Mouse (Mus musculus): ENCODE measurements around the gene Cenpt. TPM values are rescaled to one million over a fixed set of nuclear protein-coding genes. Genes with fewer than 3 reads are reported as not detected.

Cenpt gene
- 81.1 and 83.5 TPM in 2 replicates for polyA plus RNA-seq (2012; rRNA removed)

GRCm38 (mm10) chr8:105853178-105853577, at the start of gene Cenpt:
TSS of gene Cenpt (minus strand) at chr8:105853278.

GRCm38 (mm10) chr8:105900180-105900940, 47.3 kb upstream of the Cenpt start, which contains the start of gene Pskh1:
TSS of gene Pskh1 (plus strand) at chr8:105900441.

GRCm38 (mm10) chr8:105893339-105893738, 40.3 kb upstream of the Cenpt start, which contains the start of gene Nrn1l:
TSS of gene Nrn1l (plus strand) at chr8:105893567.

GRCm38 (mm10) chr8:105880754-105881520, 27.9 kb upstream of the Cenpt start, which contains the start of gene Edc4:
TSS of gene Edc4 (plus strand) at chr8:105880881.

GRCm38 (mm10) chr8:105860143-105860981, 7.3 kb upstream of the Cenpt start, which contains the start of gene Nutf2:
TSS of gene Nutf2 (plus strand) at chr8:105860580.

GRCm38 (mm10) chr8:105854715-105855216, 1.7 kb upstream of the Cenpt start, which contains the start of gene Thap11:
TSS of gene Thap11 (plus strand) at chr8:105855132.

GRCm38 (mm10) chr8:105826861-105827848, 25.9 kb downstream of the Cenpt start, which contains the start of the genes Ranbp10 and Tsnaxip1:
TSS of gene Ranbp10 (minus strand) at chr8:105827350.
TSS of gene Tsnaxip1 (plus strand) at chr8:105827731.

Other genes with a start within 250 kb of the Cenpt start
- 28.1 and 32.8 TPM in 2 replicates for gene Ripor1, start 248.0 kb downstream of the Cenpt start, polyA plus RNA-seq (2012; rRNA removed)
- 38.3 and 40.0 TPM in 2 replicates for gene Ctcf, start 216.7 kb downstream of the Cenpt start, polyA plus RNA-seq (2012; rRNA removed)
- gene Agrp, start 215.9 kb downstream of the Cenpt start, polyA plus RNA-seq (2012; rRNA removed) = 0.79 and 0.87 TPM in 2 replicates
- 21.1 TPM in 2 replicates for gene Carmil2, start 167.0 kb downstream of the Cenpt start, polyA plus RNA-seq (2012; rRNA removed)
- 53.7 and 57.3 TPM in 2 replicates for gene Acd, start 152.2 kb downstream of the Cenpt start, polyA plus RNA-seq (2012; rRNA removed)
- 50.9 and 51.0 TPM in 2 replicates for gene Pard6a, start 152.1 kb downstream of the Cenpt start, polyA plus RNA-seq (2012; rRNA removed)
- 0.12 and 0.31 TPM in 2 replicates for gene 4933405L10Rik, start 145.6 kb downstream of the Cenpt start, polyA plus RNA-seq (2012; rRNA removed)
- 22.4 and 25.1 TPM in 2 replicates for gene Enkd1, start 145.1 kb downstream of the Cenpt start, polyA plus RNA-seq (2012; rRNA removed)
- gene Gfod2, start 94.6 kb downstream of the Cenpt start, polyA plus RNA-seq (2012; rRNA removed) = 51.6 and 57.3 TPM in 2 replicates
- gene Ranbp10, start 25.9 kb downstream of the Cenpt start, polyA plus RNA-seq (2012; rRNA removed) = 28.2 and 30.4 TPM in 2 replicates
- 0.36 and 0.80 TPM in 2 replicates for gene Tsnaxip1, start 25.5 kb downstream of the Cenpt start, polyA plus RNA-seq (2012; rRNA removed)
- 59.8 and 61.2 TPM in 2 replicates for gene Thap11, start 1.9 kb upstream of the Cenpt start, polyA plus RNA-seq (2012; rRNA removed)
- gene Nutf2, start 7.3 kb upstream of the Cenpt start, polyA plus RNA-seq (2012; rRNA removed) = 148 and 151 TPM in 2 replicates
- gene Edc4, start 27.6 kb upstream of the Cenpt start, polyA plus RNA-seq (2012; rRNA removed) = 62.0 and 67.9 TPM in 2 replicates
- gene Nrn1l, start 40.3 kb upstream of the Cenpt start, polyA plus RNA-seq (2012; rRNA removed) = 1.1 and 1.2 TPM in 2 replicates
- gene Pskh1, start 47.2 kb upstream of the Cenpt start, polyA plus RNA-seq (2012; rRNA removed) = 14.1 and 14.4 TPM in 2 replicates
- gene Ctrl, start 80.6 kb upstream of the Cenpt start, polyA plus RNA-seq (2012; rRNA removed) = 8.4 and 9.0 TPM in 2 replicates
- gene Psmb10, start 85.2 kb upstream of the Cenpt start, polyA plus RNA-seq (2012; rRNA removed) = 70.5 and 78.9 TPM in 2 replicates
- gene Lcat, start 90.1 kb upstream of the Cenpt start, polyA plus RNA-seq (2012; rRNA removed) = 4.7 and 6.6 TPM in 2 replicates
- 18.2 and 18.9 TPM in 2 replicates for gene Slc12a4, start 112.8 kb upstream of the Cenpt start, polyA plus RNA-seq (2012; rRNA removed)
- gene Dpep3, start 126.2 kb upstream of the Cenpt start, polyA plus RNA-seq (2012; rRNA removed) = not detected in 2 replicates
- gene Dus2, start 138.1 kb upstream of the Cenpt start, polyA plus RNA-seq (2012; rRNA removed) = 29.5 and 29.7 TPM in 2 replicates
- not detected in 2 replicates for gene Dpep2nb, start 152.7 kb upstream of the Cenpt start, polyA plus RNA-seq (2012; rRNA removed)
- gene Ddx28, start 158.6 kb upstream of the Cenpt start, polyA plus RNA-seq (2012; rRNA removed) = 13.8 and 13.9 TPM in 2 replicates
- gene Nfatc3, start 205.6 kb upstream of the Cenpt start, polyA plus RNA-seq (2012; rRNA removed) = 7.8 and 8.4 TPM in 2 replicates

Data from central nervous system, embryonic 18 days (tissue).